Mouse (Mus musculus): Measurements from ENCODE around the gene Zfp362. TPM values are rescaled to one million over a fixed set of nuclear protein-coding genes. Genes with fewer than 3 reads are reported as not detected.

Zfp362 gene
- 77.0 and 113 TPM in 2 replicates for polyA plus RNA-seq (2012; rRNA removed)

GRCm38 (mm10) chr4:128806043-128806826 is at the start of gene Zfp362:
Gene Zfp362, minus strand, starts transcription at chr4:128806045.

GRCm38 (mm10) chr4:128755064-128755463 is 50.8 kb downstream of the Zfp362 start, which contains the start of gene A3galt2:
Gene A3galt2, plus strand, starts transcription at chr4:128755364.

Other genes with a start within 250 kb of the Zfp362 start
- 3.7 and 4.3 TPM in 2 replicates for gene Zscan20, start 195.9 kb downstream of the Zfp362 start, polyA plus RNA-seq (2012; rRNA removed)
- gene Tlr12, start 187.4 kb downstream of the Zfp362 start, polyA plus RNA-seq (2012; rRNA removed): 2.2 and 3.6 TPM in 2 replicates
- gene Phc2, start 151.3 kb downstream of the Zfp362 start, polyA plus RNA-seq (2012; rRNA removed): 135 TPM in 2 replicates
- 2.0 and 2.2 TPM in 2 replicates for gene A3galt2, start 50.7 kb downstream of the Zfp362 start, polyA plus RNA-seq (2012; rRNA removed)
- gene Trim62, start 77.5 kb upstream of the Zfp362 start, polyA plus RNA-seq (2012; rRNA removed): 28.4 and 32.5 TPM in 2 replicates
- 31.9 and 33.6 TPM in 2 replicates for gene Azin2, start 156.4 kb upstream of the Zfp362 start, polyA plus RNA-seq (2012; rRNA removed)
- gene Ak2, start 185.9 kb upstream of the Zfp362 start, polyA plus RNA-seq (2012; rRNA removed): 39.0 and 41.7 TPM in 2 replicates

Measured in ovary, adult 2 months (tissue).